Mouse (Mus musculus) G1E (cell line): ENCODE measurements around the gene Gng3. TPM values are rescaled to one million over a fixed set of nuclear protein-coding genes. Genes with fewer than 3 reads are reported as not detected.

ENCODE experiments used
- ATAC-seq: 2 replicates; pipeline ENCODE4 v1.8.0; 2016; ENCODE audit warnings: mild to moderate bottlenecking; ENCODE audit not compliant: insufficient number of reproducible peaks, poor library complexity, low FRiP score, severe bottlenecking; ENCODE audit errors: extremely low read depth
- DNase-seq: peaks from one replicate; pipeline ENCODE4 v3.0.0; 2012; ENCODE audit warnings: low spot score
- H3K27me3 ChIP-seq: 2 replicates; pipeline ENCODE4 v1.6.1; 2012; ENCODE audit warnings: mild to moderate bottlenecking, low read length, inconsistent platforms; ENCODE audit not compliant: insufficient read depth
- H3K36me3 ChIP-seq: replicated peaks from 2 replicates; pipeline ENCODE3; 2012; ENCODE audit warnings: mild to moderate bottlenecking, inconsistent platforms
- H3K4me1 ChIP-seq: 2 replicates; pipeline ENCODE4 v1.6.1; 2012; ENCODE audit warnings: low read depth, low read length, inconsistent platforms, mixed read lengths; ENCODE audit not compliant: insufficient read depth
- H3K4me3 ChIP-seq: 2 replicates; pipeline ENCODE4 v1.5.1; 2012; ENCODE audit warnings: low read depth, mild to moderate bottlenecking, inconsistent platforms, low read length, moderate library complexity, mixed read lengths
- H3K9me3 ChIP-seq: replicated peaks from 2 replicates; pipeline ENCODE4 v1.6.1; 2012; ENCODE audit warnings: inconsistent platforms
- CTCF ChIP-seq: IDR thresholded peaks from 2 replicates; pipeline ENCODE4 v1.5.1; 2012; ENCODE audit warnings: low read depth, low read length, inconsistent platforms, mixed read lengths
- GATA1 ChIP-seq: IDR thresholded peaks from 2 replicates; pipeline ENCODE4 v1.6.1; 2012; ENCODE audit warnings: borderline replicate concordance, low read length, inconsistent platforms, mixed read lengths
- GATA2 ChIP-seq: IDR thresholded peaks from 2 replicates; pipeline ENCODE4 v1.6.1; 2012; ENCODE audit warnings: low read depth, low read length, inconsistent platforms, borderline replicate concordance
- POLR2AphosphoS5 ChIP-seq: IDR thresholded peaks from 2 replicates; pipeline ENCODE4 v1.6.1; 2012; ENCODE audit warnings: low read depth, low read length, inconsistent platforms; ENCODE audit not compliant: insufficient replicate concordance
- TAL1 ChIP-seq: conservative IDR thresholded peaks from 2 replicates; pipeline ENCODE4 v1.6.1; 2012; ENCODE audit warnings: low read depth, low read length, inconsistent platforms, mixed read lengths
- polyA plus RNA-seq: library from polyadenylated mRNA; stranded (reverse); fragments of >175 nt; gene quantifications from 2 replicates; pipeline ENCODE4 v1.2.3, GENCODE M21; 2012
- total RNA-seq, 2 experiments: library from RNA; stranded (forward) in 1 of 2; stranded (reverse) in 1 of 2; fragments of 200-1000 nt in 1 of 2; fragments of >200 nt in 1 of 2; fragmentation: Nextera tagmentation in 1 of 2; gene quantifications; 2 replicates each; pipeline ENCODE4 v1.2.3; 2014 to 2017

Gene Gng3
- total and polyA plus RNA-seq, 3 experiments = 0.11 TPM; not detected in 2

DNA sequence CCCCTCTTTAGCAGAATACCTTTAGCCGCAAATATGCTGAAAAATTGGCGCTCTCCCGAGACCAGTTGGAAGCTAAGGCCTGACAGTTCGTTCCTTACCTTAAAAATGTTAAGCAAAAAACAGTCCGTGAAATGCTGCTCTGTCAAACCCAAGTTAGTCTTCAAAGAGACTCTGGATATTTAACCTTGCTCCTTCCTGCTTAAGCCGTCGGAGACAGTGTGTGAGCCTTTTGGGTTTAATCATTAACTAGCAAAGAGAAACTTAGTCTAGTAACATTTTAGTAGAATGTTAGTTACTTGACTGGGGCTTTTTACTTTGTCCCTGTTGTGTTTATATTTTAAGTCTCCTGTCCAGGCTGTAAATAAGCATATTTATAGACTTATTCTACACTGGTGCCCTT lies 17.8 kb downstream of the Gng3 start:
- TF ChIP-seq GATA1 (no peak), TAL1 (no peak), CTCF (no peak), GATA2 (no peak), POLR2AphosphoS5 (no peak)
- ATAC-seq (no peak), DNase-seq (no peak)
- H3K4me1 ChIP-seq = peaks cover 35% of the 10 kb centered on the region
- no peaks in the 10 kb centered on the region for H3K27me3 ChIP-seq
- H3K4me3 ChIP-seq = peak overlapping the region; percentile 84
- H3K9me3 ChIP-seq = no peaks in the 10 kb centered on the region
- H3K36me3 ChIP-seq = peaks cover 55% of the 10 kb centered on the region

GRCm38 (mm10) chr19:8820424-8820956 lies 18.5 kb downstream of the Gng3 start:
- Histone ChIP-seq H3K36me3 (peaks cover 55% of the 10 kb centered on the region), H3K27me3 (no peaks in the 10 kb centered on the region), H3K9me3 (no peaks in the 10 kb centered on the region), H3K4me3 (peak overlapping the region; percentile 84), H3K4me1 (peaks cover 40% of the 10 kb centered on the region)
- ATAC-seq = no peak
- DNase-seq = no peak
- no peak for TF ChIP-seq CTCF
- no peak for TF ChIP-seq GATA2
- TF ChIP-seq POLR2AphosphoS5 = no peak
- TF ChIP-seq GATA1 = no peak
- TF ChIP-seq TAL1 = no peak

DNA sequence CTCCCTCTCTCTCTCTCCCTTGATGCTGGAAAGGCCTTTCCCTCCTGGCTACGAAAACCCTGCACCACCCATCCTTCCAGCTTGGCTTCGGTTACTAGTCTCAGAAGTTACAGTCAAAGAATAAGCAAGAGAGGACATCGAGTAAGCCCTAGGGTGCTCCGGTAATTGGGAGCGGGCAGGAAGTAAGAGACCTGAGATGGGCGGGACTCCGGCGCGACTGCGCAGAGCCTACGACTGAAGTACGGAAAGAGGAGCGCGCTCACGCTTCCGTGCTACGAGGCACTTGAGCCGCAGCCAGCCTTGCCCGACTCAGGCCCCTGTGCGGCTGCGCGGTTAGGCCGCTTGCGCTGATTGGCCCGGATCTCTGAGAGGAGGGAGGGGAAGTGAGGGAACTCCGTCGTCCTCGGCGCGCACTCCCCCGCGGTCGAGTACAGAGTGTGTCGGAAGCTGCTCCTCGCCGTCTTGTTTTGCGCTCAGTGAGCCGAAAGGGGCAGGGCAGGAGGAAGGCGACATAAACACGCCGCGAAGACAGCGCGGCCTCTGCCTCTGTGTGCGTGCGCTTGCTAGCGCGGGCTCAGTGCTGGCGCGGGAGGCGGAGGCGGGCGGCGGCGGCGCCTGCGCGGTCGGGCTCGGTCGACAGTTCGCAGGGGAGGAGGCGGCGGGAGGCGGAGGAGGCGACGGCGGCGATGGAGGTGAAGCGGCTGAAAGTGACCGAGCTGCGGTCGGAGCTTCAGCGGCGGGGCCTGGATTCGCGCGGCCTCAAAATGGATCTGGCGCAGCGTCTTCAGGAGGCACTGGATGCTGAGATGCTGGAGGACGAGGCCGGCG lies 19.2 kb downstream of the Gng3 start, which contains the start of gene Hnrnpul2:
Gene Hnrnpul2 (plus strand): TSS at position 415 of the 828 bp plus-strand sequence.
- Histone ChIP-seq H3K9me3 (no peaks in the 10 kb centered on the region), H3K4me3 (peak within 1 kb of the TSS; percentile 84), H3K36me3 (peaks cover 55% of the 10 kb centered on the region), H3K27me3 (no peaks in the 10 kb centered on the region), H3K4me1 (peaks cover 44% of the 10 kb centered on the region)
- ATAC-seq (peak; percentile 83), DNase-seq (peak; percentile 95)
- TF ChIP-seq TAL1 = no peak

DNA sequence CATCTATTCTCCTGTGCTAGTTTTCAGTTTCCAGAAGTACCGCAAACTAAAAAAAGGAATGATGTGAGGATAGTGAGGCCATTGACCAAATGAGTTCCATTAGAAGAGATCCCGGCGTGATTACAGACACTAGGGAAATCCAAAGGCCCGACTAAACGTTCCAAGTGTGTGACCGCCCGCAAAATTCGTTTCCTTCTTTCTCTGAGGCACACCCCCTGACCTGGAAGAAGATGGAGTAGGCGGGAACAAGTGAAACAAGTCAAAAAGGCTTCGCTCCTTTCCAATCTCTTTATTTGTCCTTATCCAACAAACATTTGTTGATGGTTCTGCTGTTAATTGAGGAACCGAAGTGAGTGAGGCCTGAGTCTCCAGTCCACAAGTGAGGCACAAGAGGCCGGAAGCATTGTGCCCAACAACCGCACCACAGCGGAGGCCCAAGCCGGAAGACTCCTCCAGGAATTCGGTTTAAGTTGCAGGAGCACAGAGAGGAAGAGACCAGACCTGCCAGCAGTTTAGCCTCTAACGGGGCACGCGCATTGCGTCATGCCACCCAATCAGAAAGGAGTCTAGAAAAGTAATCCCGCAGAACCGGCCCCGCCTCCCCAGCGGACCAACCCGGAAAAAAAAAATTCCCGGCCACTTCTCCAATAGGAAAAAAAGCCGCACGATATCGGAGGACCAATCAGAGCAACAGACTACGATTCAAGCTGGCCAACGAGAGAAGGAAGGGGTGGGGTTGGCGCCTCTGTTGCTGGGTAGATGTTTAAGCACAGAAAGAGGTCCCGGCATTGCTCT lies 20.0 kb downstream of the Gng3 start, which contains the start of gene Ttc9c:
Gene Ttc9c (minus strand): TSS at position 533 of the 795 bp plus-strand sequence.
- peaks cover 48% of the 10 kb centered on the region for H3K4me1 ChIP-seq
- H3K4me3 ChIP-seq = peak within 1 kb of the TSS; percentile 84
- H3K27me3 ChIP-seq = no peaks in the 10 kb centered on the region
- ATAC-seq (peak; percentile 78), DNase-seq (peak; percentile 88)
- TF ChIP-seq POLR2AphosphoS5 = no peak
- TF ChIP-seq CTCF = no peak
- TF ChIP-seq GATA1 = no peak
- TF ChIP-seq TAL1 = no peak
- TF ChIP-seq GATA2 = no peak
- H3K9me3 ChIP-seq = no peaks in the 10 kb centered on the region
- H3K36me3 ChIP-seq = peaks cover 54% of the 10 kb centered on the region

DNA sequence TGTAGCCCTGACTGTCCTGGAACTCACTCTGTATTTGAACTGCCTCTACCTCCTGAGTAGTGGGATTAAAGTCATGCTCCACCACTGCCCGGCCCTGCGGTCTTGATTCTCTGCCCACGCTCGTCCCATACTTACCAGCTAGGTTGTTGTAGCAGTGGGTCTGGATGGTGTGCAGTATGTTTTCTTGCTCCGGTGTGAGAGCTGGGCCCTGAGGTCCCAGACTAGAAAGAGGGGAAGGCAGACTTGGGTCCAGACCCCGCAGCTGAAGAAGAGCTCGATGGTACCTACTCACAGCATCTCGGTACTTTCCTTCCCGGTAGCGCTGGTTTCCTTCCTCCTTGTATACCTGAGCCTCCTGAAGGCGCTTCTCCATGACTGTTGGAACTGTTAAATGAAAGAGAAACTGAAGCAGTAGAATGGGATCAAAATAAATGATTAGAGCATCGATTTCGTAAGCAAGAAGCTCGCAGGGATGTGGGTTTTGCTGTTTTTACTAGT lies 20.6 kb downstream of the Gng3 start:
- ATAC-seq (no peak), DNase-seq (no peak)
- Histone ChIP-seq H3K36me3 (peaks cover 53% of the 10 kb centered on the region), H3K27me3 (no peaks in the 10 kb centered on the region), H3K4me1 (peaks cover 43% of the 10 kb centered on the region), H3K9me3 (no peaks in the 10 kb centered on the region), H3K4me3 (peak overlapping the region; percentile 84)
- no peak for TF ChIP-seq CTCF
- no peak for TF ChIP-seq TAL1
- no peak for TF ChIP-seq GATA1
- no peak for TF ChIP-seq POLR2AphosphoS5
- no peak for TF ChIP-seq GATA2

DNA sequence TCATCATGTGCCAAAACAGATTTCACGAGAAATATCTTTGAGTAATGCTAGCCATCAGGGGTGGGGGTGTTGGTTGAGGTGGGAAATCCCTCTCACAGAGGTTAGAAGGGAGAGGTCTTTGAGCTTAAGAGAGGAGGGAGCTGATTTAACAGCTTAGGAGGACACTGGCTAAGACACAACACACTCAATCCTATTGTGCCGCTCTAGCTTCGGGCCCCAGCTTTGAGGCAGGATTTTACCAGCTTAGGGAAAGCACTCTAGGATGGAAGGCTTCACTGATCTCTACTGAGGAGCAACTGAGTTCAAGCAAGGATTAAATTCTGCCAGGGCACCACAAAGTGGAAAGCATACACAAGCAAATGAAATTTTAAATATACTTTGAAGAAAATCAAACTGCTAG lies 22.0 kb downstream of the Gng3 start:
- DNase-seq (no peak), ATAC-seq (no peak)
- no peaks in the 10 kb centered on the region for H3K27me3 ChIP-seq
- no peaks in the 10 kb centered on the region for H3K9me3 ChIP-seq
- TF ChIP-seq CTCF (no peak), GATA2 (no peak), POLR2AphosphoS5 (no peak), GATA1 (no peak), TAL1 (no peak)
- peaks cover 33% of the 10 kb centered on the region for H3K4me1 ChIP-seq
- H3K36me3 ChIP-seq = peaks cover 57% of the 10 kb centered on the region
- H3K4me3 ChIP-seq = peak overlapping the region; percentile 4; the same call in 1 of the 2 replicates
